Mouse (Mus musculus) midbrain, embryonic 14.5 days (tissue): ENCODE data around the gene Ttc17. TPM values are rescaled to one million over a fixed set of nuclear protein-coding genes. Genes with fewer than 3 reads are reported as not detected.
A peak's percentile ranks its signal among the peaks of the same experiment; 100 is the strongest.

ENCODE experiments used
- ATAC-seq: fragments of 200-750 bp; cut with Nextera tagmentation; 2 replicates; pipeline ENCODE4 v1.8.0; 2017; ENCODE audit warnings: moderate number of reproducible peaks, moderate library complexity; ENCODE audit not compliant: low FRiP score, low TSS enrichment
- DNase-seq: peaks from one replicate; pipeline ENCODE4 v3.0.0-alpha.2; 2015
- H3K27ac ChIP-seq: fragments of 300-500 bp; sonication (generic); replicated peaks from 2 replicates; pipeline ENCODE4 v1.5.1; 2014; ENCODE audit warnings: mild to moderate bottlenecking, low read depth, low read length, moderate library complexity
- H3K27me3 ChIP-seq: fragments of 300-500 bp; sonication (generic); 2 replicates; pipeline ENCODE4 v1.6.1; 2014; ENCODE audit warnings: low read length, control low read depth, mixed read lengths; ENCODE audit not compliant: control insufficient read depth, insufficient read depth
- H3K36me3 ChIP-seq: fragments of 300-500 bp; sonication (generic); 2 replicates; pipeline ENCODE4 v1.6.1; 2014; ENCODE audit warnings: low read length, control low read depth; ENCODE audit not compliant: control insufficient read depth, insufficient read depth
- H3K4me1 ChIP-seq: fragments of 300-500 bp; sonication (generic); 2 replicates; pipeline ENCODE4 v1.6.1; 2014; ENCODE audit warnings: mild to moderate bottlenecking, antibody characterized with exemption, low read length, control low read depth; ENCODE audit not compliant: control insufficient read depth, insufficient read depth
- H3K4me2 ChIP-seq: fragments of 300-500 bp; sonication (generic); 2 replicates; pipeline ENCODE4 v1.6.1; 2014; ENCODE audit warnings: mild to moderate bottlenecking, low read length, moderate library complexity
- H3K4me3 ChIP-seq: fragments of 300-500 bp; sonication (generic); replicated peaks from 2 replicates; pipeline ENCODE4 v1.5.1; 2014; ENCODE audit warnings: low read depth, low read length
- H3K9ac ChIP-seq: fragments of 300-500 bp; sonication (generic); replicated peaks from 2 replicates; pipeline ENCODE4 v1.6.1; 2014; ENCODE audit warnings: mild to moderate bottlenecking, low read length, moderate library complexity
- H3K9me3 ChIP-seq: fragments of 300-500 bp; sonication (generic); 2 replicates; pipeline ENCODE4 v1.6.1; 2016; ENCODE audit warnings: low read length, control low read depth, mixed read lengths; ENCODE audit not compliant: control insufficient read depth
- WGBS: fragments of 180-500 bp; shearing (Covaris S2); extraction: QIAGEN DNeasy Blood & Tissue Kit; methylation state at CpG from one replicate; pipeline ENCODE4 v1.1.7; 2014; 5-methylcytosine and 5-hydroxymethylcytosine counted together
- polyA plus RNA-seq: library from polyadenylated mRNA; unstranded; fragments of >200 nt; fragmentation: Nextera tagmentation; extraction: Ambion mirVana; gene quantifications from 2 replicates; pipeline ENCODE4 v1.2.1, GENCODE M21; 2014

Ttc17 gene
- polyA plus RNA-seq, result 22.9 and 29.2 TPM in 2 replicates

DNA sequence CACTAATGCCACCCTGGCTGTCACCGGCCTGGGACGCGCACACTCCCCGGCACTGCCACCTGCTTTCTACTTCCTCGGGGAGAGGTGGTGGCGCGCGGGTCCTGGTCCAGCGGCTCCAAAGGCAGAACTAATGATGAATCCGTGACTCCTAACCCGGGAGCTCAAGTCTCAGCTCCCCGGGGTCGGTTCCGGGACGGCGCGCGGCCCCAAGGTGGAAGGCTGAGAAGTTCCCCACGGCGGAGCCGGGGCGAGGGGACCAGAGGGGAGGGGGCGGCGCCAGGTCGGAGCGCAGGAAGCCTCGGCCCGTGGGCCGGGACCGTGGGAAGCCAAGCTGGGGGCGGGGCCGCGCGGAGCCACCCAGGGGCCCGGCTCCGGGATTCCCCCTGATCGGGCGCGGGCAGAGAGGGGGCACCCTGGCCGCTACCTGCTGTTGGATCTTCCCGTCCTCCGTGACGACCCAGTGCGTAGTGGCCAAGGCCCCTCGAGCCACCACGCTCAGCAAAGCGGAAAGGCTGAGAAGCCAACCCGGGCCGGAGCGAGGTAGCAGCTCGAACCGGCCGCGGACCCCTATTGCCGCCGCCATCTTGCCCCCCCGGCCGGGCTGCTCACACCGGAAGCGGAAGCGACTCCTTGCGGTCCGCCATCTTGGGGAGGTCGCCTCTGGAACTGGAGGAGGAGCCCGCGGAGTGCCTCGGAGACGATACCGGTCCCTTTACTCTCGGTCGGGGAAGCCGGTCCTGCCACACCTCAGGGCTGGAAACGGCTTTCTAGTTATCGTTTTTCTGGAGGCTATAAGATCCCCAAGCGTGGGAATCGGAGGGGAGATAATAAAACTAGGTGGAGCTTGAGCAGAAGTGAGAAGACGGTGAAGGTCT is at the start of gene Ttc17:
Gene Ttc17 (minus strand): TSS at position 607 of the 875 bp plus-strand sequence.
- no peaks in the 10 kb centered on the region for H3K27me3 ChIP-seq
- under 1% methylated on average over 77 of the region's 77 CpGs for WGBS
- no peaks in the 10 kb centered on the region for H3K9me3 ChIP-seq
- H3K9ac ChIP-seq, result peak within 1 kb of the TSS; percentile 88
- DNase-seq, result peak; percentile 95
- H3K4me3 ChIP-seq, result peak within 1 kb of the TSS; percentile 99
- peaks cover 24% of the 10 kb centered on the region for H3K4me1 ChIP-seq
- ATAC-seq, result peak; percentile 93
- peak within 1 kb of the TSS; percentile 92 for H3K27ac ChIP-seq
- H3K4me2 ChIP-seq, result peak within 1 kb of the TSS; percentile 76
- H3K36me3 ChIP-seq, result peaks cover 14% of the 10 kb centered on the region

DNA sequence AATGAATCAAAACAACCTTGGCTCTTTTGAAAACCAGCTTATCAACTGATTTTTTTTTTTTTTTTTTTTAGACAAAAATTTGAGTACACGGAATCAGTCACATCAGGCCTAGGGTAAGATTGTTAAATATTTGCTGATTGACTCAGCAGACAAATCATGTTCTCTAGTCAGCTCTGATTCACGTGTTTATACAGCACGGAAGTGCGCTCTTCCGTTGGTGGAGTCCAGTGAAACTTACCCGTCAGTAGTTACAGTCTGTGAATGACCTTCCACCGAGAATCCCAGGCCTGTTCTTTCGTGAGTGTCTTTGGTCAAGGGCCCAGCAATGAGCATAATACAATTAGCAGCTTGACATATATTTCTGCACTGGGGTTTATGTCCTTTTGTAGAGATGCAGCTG is 43.2 kb upstream of the Ttc17 start:
- no peak for ATAC-seq
- Histone ChIP-seq H3K4me1 (no peaks in the 10 kb centered on the region), H3K36me3 (no peaks in the 10 kb centered on the region), H3K4me3 (no peak overlapping the region), H3K4me2 (no peak overlapping the region), H3K9ac (no peak overlapping the region), H3K9me3 (no peaks in the 10 kb centered on the region), H3K27me3 (no peaks in the 10 kb centered on the region), H3K27ac (no peak overlapping the region)
- DNase-seq, result no peak
- WGBS, result 89% methylated on average over 8 of the region's 8 CpGs

DNA sequence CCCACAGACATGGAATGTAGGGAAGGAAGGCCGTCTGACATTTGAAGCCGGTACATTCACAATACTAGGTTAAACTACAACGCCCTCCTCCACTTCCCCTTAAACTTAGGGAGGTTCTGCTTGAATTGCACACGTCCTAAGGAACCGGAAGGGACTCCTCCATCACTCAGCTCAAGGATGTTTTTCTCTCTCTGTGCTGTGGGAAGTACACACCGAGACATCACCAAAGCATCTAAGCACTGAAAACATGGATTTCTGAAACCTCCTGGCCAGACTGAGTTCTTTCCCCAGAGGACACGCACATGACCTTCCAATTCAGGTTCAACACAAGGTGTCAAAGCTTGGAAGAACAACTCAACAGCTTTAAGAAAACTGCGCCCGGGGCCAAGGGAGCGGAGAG is 30.5 kb upstream of the Ttc17 start:
- ATAC-seq, result no peak
- no peaks in the 10 kb centered on the region for H3K36me3 ChIP-seq
- no peaks in the 10 kb centered on the region for H3K27me3 ChIP-seq
- H3K4me1 ChIP-seq, result peaks cover 18% of the 10 kb centered on the region
- WGBS, result 2% methylated on average over 10 of the region's 10 CpGs
- H3K9me3 ChIP-seq, result no peaks in the 10 kb centered on the region
- no peak overlapping the region for H3K27ac ChIP-seq
- H3K4me2 ChIP-seq, result peak overlapping the region; percentile 91
- peak overlapping the region; percentile 93 for H3K4me3 ChIP-seq
- no peak for DNase-seq
- H3K9ac ChIP-seq, result peak overlapping the region; percentile 84

DNA sequence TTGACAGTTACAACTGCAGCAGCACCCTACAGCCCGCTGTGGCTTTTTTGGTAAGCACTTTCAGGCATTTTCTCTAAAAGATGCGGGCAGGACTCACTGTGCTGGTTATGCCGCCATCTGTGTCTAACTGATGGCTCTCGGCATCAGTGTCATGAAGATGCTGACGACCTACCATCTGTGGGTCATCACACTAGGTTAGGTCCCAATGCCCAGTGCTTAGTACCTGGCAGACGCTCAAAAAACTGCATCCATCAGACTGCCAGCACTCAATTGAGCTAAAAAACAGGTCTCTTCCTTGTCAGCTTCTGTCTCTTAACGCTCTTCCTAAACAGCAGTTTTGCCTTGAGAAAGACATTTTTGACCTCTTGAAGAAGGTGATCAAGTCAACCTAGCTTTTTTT is 29.0 kb upstream of the Ttc17 start:
- H3K27me3 ChIP-seq, result no peaks in the 10 kb centered on the region
- ATAC-seq (no peak), DNase-seq (no peak)
- 0 out of 2 replicates have a peak overlapping the region, but pooled peaks have one; percentile 91 for H3K4me2 ChIP-seq
- H3K4me3 ChIP-seq, result no peak overlapping the region
- peaks cover 18% of the 10 kb centered on the region for H3K4me1 ChIP-seq
- H3K9me3 ChIP-seq, result no peaks in the 10 kb centered on the region
- no peak overlapping the region for H3K9ac ChIP-seq
- no peak overlapping the region for H3K27ac ChIP-seq
- H3K36me3 ChIP-seq, result no peaks in the 10 kb centered on the region
- 84% methylated on average over 7 of the region's 7 CpGs for WGBS

DNA sequence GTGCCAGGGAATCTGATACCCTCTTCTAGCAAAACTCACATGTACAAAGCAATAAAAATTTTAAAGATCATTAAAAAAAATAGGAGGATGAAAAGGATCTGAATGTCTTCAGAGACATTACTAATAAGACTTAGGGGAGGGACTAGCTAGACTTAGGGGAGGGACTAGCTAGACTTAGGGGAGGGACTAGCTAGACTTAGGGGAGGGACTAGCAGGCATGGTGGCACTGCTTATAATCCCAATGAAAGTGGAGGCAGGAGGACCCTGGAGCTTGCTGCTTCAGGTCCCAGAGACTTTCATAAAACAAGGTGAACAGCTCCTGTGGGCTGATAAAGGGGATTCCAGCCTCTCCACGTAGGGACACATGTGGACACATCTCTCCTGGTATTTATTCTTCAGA is 28.3 kb upstream of the Ttc17 start:
- H3K4me1 ChIP-seq, result peaks cover 18% of the 10 kb centered on the region
- no peak overlapping the region for H3K4me2 ChIP-seq
- ATAC-seq (no peak), DNase-seq (no peak)
- no peaks in the 10 kb centered on the region for H3K36me3 ChIP-seq
- H3K27ac ChIP-seq, result no peak overlapping the region
- no peaks in the 10 kb centered on the region for H3K27me3 ChIP-seq
- WGBS, result 45% methylated on average over 1 of the region's 1 CpGs
- H3K4me3 ChIP-seq, result no peak overlapping the region
- H3K9me3 ChIP-seq, result no peaks in the 10 kb centered on the region
- H3K9ac ChIP-seq, result no peak overlapping the region

DNA sequence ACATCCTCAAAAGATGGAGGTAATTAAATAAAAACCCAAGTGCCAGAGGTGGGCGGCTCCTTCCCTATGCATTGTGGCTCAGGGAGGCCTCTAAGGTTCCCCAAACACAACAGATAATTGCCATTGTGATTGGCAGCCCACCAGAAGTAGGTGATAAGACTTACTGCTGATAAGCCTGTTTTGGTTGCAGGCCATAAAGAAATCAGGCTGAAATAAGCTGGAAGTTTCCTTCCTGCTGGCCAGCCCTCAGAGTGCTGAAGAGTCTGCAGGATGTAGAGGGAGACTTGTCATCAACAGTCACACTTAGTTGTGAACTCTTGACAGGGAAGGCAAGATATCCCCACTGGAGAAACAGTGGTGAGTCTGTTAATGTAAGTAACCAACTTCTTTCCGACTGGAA is 25.7 kb upstream of the Ttc17 start:
- Histone ChIP-seq H3K9ac (no peak overlapping the region), H3K4me3 (no peak overlapping the region), H3K27ac (no peak overlapping the region), H3K27me3 (no peaks in the 10 kb centered on the region), H3K4me2 (no peak overlapping the region), H3K9me3 (no peaks in the 10 kb centered on the region), H3K4me1 (peaks cover 18% of the 10 kb centered on the region), H3K36me3 (peaks cover 6% of the 10 kb centered on the region; the same call in 1 of the 2 replicates)
- DNase-seq, result no peak
- WGBS, result 82% methylated on average over 2 of the region's 2 CpGs
- no peak for ATAC-seq

DNA sequence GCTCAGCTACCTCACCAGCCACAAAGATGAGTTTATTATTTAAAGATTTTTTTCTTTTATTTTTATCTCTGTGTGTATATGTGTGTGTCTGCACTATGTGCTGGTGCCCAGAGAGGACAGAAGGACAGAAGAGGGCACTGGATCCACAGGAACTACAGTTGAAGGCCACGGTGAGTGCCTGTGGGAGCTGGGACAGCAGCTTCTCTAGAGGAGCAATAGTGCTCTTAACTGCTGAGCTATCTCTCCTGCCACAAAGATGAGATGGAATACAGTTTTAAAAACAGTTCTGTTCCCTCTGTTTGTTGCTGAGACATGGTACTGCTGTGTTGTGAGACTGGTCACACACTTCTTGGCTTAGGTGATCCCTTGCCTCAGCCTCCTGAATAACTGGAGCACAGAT is 22.0 kb upstream of the Ttc17 start:
- Histone ChIP-seq H3K4me1 (no peaks in the 10 kb centered on the region), H3K4me3 (no peak overlapping the region), H3K27me3 (no peaks in the 10 kb centered on the region), H3K9me3 (no peaks in the 10 kb centered on the region), H3K27ac (no peak overlapping the region), H3K36me3 (peaks cover 39% of the 10 kb centered on the region), H3K9ac (no peak overlapping the region), H3K4me2 (no peak overlapping the region)
- 100% methylated on average over 1 of the region's 1 CpGs for WGBS
- ATAC-seq, result no peak
- DNase-seq, result no peak

DNA sequence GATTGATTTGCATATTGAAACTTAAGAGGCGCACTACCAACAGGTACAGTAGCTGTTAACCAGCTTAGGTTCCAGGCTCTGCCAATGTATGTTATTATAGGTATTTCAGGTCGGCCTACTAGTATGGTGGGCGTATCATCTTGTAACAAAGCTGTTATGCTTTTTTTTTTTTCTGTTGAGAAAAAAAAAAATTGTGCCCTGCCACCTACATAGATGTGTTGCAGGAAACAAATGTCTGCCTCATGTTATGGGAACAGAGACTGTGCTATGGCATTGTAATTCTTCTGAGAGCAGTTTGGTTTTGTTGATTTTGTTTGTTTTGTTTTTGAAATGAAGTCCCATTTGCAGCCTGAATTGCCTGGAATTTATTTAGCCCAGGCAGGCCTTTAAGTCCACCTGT is 952 bp upstream of the Ttc17 start:
- Histone ChIP-seq H3K9me3 (no peaks in the 10 kb centered on the region), H3K4me2 (peak overlapping the region; percentile 76), H3K27ac (no peak overlapping the region), H3K4me3 (peak overlapping the region; percentile 99), H3K27me3 (no peaks in the 10 kb centered on the region), H3K4me1 (peaks cover 24% of the 10 kb centered on the region), H3K36me3 (peaks cover 23% of the 10 kb centered on the region), H3K9ac (peak overlapping the region; percentile 88)
- 40% methylated on average over 3 of the region's 3 CpGs for WGBS
- no peak for ATAC-seq
- no peak for DNase-seq

DNA sequence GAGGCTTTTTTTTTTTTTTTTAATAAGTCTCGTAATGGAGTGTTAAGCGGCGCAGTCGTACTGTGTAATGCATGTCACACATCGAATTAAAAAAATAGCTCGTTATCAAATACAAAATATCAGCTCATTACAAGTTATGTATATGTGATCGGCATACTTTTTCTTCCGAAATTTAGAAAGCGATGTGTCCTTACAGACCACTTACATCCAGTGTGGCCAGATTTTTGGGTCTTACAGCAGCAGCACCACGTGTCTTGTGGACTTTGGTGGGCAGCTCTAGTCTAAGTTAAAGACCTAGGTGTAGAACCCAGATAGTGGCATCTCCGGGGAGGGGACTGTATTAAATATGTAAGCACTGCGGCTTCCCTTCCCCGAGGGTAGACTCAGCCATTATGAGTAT is 532 bp upstream of the Ttc17 start:
- peak overlapping the region; percentile 88 for H3K9ac ChIP-seq
- no peak overlapping the region for H3K27ac ChIP-seq
- H3K36me3 ChIP-seq, result peaks cover 20% of the 10 kb centered on the region
- 2% methylated on average over 13 of the region's 13 CpGs for WGBS
- H3K4me3 ChIP-seq, result peak overlapping the region; percentile 99
- H3K9me3 ChIP-seq, result no peaks in the 10 kb centered on the region
- H3K27me3 ChIP-seq, result no peaks in the 10 kb centered on the region
- peak; percentile 21 for DNase-seq
- peak overlapping the region; percentile 76 for H3K4me2 ChIP-seq
- ATAC-seq, result no peak; the same call in 1 of the 2 replicates
- H3K4me1 ChIP-seq, result peaks cover 24% of the 10 kb centered on the region
